Mouse (Mus musculus): ENCODE data around the gene Trp73. TPM values are rescaled to one million over a fixed set of nuclear protein-coding genes. Genes with fewer than 3 reads are reported as not detected.

The Trp73 gene
- polyA plus RNA-seq, 1 experiment from 2014 or later: 0.04 TPM

DNA sequence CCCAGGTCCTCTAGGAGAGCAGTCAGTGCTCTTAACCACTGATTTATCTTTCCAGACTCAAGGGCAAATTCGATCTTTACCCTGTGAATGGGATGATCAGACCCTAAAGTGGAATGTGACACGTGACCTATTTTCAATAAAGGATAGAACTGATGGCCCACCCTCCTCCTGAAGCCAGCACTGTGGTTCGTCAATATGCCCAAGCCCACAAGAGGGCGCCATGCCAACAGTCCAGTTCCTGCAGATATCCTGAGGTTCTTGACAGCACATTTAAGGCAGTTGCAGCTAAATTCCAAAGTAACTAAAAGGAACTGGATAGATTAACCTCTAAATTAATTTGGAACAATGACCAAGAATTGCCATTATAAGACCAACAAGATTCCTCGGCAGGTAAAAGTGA lies 27.0 kb upstream of the Trp73 start:
- H3K4me2 ChIP-seq: no peak overlapping the region
- H3K36me3 ChIP-seq: no peaks in the 10 kb centered on the region
- H3K4me3 ChIP-seq: no peak overlapping the region
- H3K9me3 ChIP-seq (replicated peaks): no peaks in the 10 kb centered on the region
- peaks cover 27% of the 10 kb centered on the region for H3K4me1 ChIP-seq (replicated peaks)
- no peak for ATAC-seq (ENCODE audit: insufficient number of reproducible peaks, low FRiP score)
- H3K9ac ChIP-seq: no peak overlapping the region
- peaks cover 40% of the 10 kb centered on the region for H3K27me3 ChIP-seq (replicated peaks)
- H3K27ac ChIP-seq (ENCODE audit: poor library complexity, severe bottlenecking): no peak overlapping the region
- WGBS: 23% methylated on average over 5 of the region's 5 CpGs

- Histone ChIP-seq H3K27me3 (replicated peaks) (peaks cover 2% of the 10 kb centered on the region; the same call in 1 of the 2 replicates), H3K9me3 (replicated peaks) (no peaks in the 10 kb centered on the region), H3K4me3 (no peak overlapping the region), H3K4me1 (replicated peaks) (peaks cover 21% of the 10 kb centered on the region), H3K27ac (ENCODE audit: poor library complexity, severe bottlenecking) (no peak overlapping the region), H3K4me2 (no peak overlapping the region), H3K36me3 (peaks cover 6% of the 10 kb centered on the region), H3K9ac (no peak overlapping the region)
- ATAC-seq (ENCODE audit: insufficient number of reproducible peaks, low FRiP score): no peak
- 15% methylated on average over 7 of the region's 7 CpGs for WGBS
Observed at GRCm38 (mm10) chr4:154163296-154163695, 23.3 kb upstream of the Trp73 start.

DNA sequence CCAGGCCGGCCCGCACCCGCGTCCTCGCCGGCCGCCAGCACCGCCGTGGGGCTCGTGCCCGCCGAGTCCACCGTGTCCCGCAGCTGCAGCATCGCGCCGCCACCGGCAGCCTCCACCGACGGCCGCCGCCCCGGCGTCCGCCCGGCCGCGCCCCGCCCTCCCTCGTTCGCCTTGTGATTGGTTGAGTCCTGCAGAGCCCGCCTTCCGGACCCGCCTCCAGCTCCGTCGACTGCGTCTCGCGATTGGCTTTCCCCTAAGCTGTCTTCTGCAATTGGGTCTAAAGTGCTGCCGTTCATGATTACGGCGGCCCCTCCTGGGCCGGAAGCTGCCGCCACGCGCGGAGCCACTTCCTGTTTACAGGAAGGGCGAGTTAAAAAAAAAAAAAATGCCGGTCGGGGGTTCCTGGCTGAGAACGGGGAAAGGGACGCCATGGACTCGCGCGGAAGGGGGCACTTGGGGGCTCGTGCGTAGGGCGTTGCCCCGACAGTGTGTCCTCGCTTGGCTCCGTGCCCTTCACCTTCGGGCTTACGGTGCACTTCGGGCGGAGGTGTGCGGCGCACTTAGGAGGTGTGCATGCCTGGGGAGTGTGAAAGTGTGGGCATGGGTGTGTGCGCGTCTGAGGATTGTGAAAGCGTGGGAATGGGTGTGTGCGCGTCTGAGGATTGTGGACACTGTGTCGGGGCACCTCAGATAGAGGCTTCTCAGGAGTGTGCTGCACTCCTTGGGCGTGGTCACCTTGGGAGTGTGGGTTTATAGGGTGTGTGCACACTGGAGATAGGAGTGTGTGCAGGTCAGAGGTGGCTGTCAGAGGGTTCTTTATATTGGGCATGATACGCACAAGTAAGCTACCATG lies 20.8 kb upstream of the Trp73 start, which contains the start of gene Tprgl:
Tprgl (minus strand) TSS at position 129 of the 853 bp plus-strand sequence.
- Histone ChIP-seq H3K27ac (ENCODE audit: poor library complexity, severe bottlenecking) (peak within 1 kb of the TSS; percentile 83), H3K4me1 (replicated peaks) (peaks cover 21% of the 10 kb centered on the region), H3K9ac (peak within 1 kb of the TSS; percentile 94), H3K36me3 (peaks cover 32% of the 10 kb centered on the region), H3K27me3 (replicated peaks) (no peaks in the 10 kb centered on the region), H3K4me2 (peak within 1 kb of the TSS; percentile 96), H3K4me3 (peak within 1 kb of the TSS; percentile 93), H3K9me3 (replicated peaks) (no peaks in the 10 kb centered on the region)
- under 1% methylated on average over 75 of the region's 75 CpGs for WGBS
- ATAC-seq (ENCODE audit: insufficient number of reproducible peaks, low FRiP score): peak; percentile 97

DNA sequence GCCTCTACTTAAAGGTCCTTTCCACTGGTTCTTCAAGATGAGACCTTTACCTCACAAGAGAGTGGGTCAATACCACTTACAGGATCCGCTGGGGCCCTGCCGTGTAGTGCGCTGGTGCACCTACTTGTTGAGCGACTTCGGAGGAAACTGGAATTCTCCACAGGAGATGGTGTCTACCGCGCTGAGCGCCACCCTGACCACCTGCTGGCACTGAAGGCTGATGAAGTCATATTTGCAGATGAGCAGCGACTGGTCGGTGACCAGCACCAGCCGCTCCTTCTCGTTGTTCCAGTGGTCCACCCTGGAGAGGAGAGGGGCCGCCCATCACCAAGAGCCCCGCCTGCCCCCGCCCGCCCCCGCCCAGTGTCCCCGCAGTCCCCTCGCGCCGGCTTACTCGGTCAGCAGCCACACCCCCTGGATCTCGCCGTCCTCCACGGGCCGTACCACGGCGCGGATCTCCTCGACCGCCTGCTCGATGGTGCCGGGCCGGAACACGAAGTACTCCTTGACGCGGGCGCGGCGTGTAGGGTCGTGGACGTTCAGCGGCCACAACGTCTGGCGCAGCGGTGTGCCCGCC lies 20.0 kb upstream of the Trp73 start:
- ATAC-seq (ENCODE audit: insufficient number of reproducible peaks, low FRiP score): peak; percentile 75
- H3K4me3 ChIP-seq: peak overlapping the region; percentile 93
- peaks cover 39% of the 10 kb centered on the region for H3K36me3 ChIP-seq
- peak overlapping the region; percentile 83 for H3K27ac ChIP-seq (ENCODE audit: poor library complexity, severe bottlenecking)
- H3K27me3 ChIP-seq (replicated peaks): no peaks in the 10 kb centered on the region
- peak overlapping the region; percentile 94 for H3K9ac ChIP-seq
- peaks cover 21% of the 10 kb centered on the region for H3K4me1 ChIP-seq (replicated peaks)
- peak overlapping the region; percentile 96 for H3K4me2 ChIP-seq
- no peaks in the 10 kb centered on the region for H3K9me3 ChIP-seq (replicated peaks)
- WGBS: 2% methylated on average over 45 of the region's 47 CpGs

DNA sequence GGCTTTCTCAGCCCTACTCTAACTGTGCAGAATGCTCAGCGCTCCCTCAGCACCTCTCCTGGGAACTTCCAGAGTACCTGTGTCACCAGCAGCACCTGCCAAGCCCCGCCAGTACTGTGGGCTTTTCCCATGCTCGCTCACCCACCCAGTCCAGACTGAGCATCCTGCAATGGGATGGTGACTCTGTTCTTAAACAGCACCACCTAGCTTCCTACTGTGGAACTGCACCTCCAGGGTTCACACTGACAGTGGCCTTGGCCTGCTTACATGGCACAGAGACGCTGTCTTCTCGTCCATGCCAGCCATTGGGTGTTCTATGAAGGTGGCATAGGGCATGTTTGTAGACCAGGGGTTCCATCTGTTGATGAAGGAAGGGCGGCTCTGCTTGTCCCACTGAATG lies 19.0 kb upstream of the Trp73 start:
- ATAC-seq (ENCODE audit: insufficient number of reproducible peaks, low FRiP score): no peak
- peaks cover 21% of the 10 kb centered on the region for H3K4me1 ChIP-seq (replicated peaks)
- 12% methylated on average over 6 of the region's 6 CpGs for WGBS
- peak overlapping the region; percentile 93; the same call in 1 of the 2 replicates for H3K4me3 ChIP-seq
- H3K4me2 ChIP-seq: peak overlapping the region; percentile 96
- H3K27me3 ChIP-seq (replicated peaks): no peaks in the 10 kb centered on the region
- H3K27ac ChIP-seq (ENCODE audit: poor library complexity, severe bottlenecking): no peak overlapping the region
- H3K36me3 ChIP-seq: peaks cover 48% of the 10 kb centered on the region
- H3K9me3 ChIP-seq (replicated peaks): no peaks in the 10 kb centered on the region
- no peak overlapping the region for H3K9ac ChIP-seq

DNA sequence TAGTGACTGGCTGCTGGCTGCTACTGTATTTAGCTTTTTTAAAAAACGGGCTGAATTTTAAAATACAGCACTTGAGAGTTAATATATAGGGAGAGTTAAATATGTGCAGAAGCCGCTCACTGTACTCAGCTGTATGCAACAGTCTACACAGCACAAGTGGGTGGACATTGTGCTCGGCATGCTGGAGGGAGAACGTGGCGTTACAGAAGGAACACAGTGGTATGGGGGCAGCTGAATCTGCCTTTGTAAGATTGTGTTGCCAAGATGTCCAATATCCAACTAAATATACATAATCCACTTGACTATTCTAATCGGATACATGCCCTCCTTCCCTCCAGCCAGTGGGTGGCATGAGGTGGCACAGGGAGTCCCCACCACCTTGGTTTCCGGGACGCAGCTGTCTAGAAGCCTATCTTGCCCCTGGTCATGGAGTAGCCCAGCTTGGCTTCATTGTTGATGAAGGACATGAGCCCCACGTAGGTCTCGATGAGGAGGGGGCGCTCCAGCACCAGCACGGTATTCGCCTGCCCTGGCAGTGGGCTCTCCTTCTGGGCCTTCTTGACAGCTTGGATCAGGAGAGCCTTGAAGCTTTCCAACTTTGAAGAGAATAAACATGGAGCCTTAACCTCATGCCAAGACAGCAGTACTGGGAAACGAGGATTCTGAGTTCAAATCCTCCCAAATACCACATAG lies 18.1 kb upstream of the Trp73 start:
- H3K27ac ChIP-seq (ENCODE audit: poor library complexity, severe bottlenecking): no peak overlapping the region

DNA sequence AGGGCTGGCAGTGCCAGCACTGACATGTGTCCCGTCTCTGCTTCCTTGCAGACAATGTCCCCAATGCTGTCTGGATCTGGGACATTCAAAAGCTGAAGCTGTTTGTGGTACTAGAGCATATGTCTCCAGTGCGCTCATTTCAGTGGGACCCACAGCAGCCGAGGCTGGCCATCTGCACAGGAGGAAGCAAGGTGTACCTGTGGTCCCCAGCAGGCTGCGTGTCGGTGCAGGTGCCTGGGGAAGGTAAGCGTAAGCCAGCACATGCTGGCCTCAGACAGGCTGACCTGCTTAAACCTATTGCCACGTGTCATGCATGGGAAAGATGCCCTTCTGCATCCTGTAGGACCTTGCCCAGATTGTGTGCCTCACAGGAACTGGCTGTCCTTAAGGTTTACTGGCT lies 16.0 kb upstream of the Trp73 start:
- no peaks in the 10 kb centered on the region for H3K27me3 ChIP-seq (replicated peaks)
- no peak for ATAC-seq (ENCODE audit: insufficient number of reproducible peaks, low FRiP score)
- H3K9ac ChIP-seq: no peak overlapping the region
- H3K36me3 ChIP-seq: peaks cover 74% of the 10 kb centered on the region
- H3K27ac ChIP-seq (ENCODE audit: poor library complexity, severe bottlenecking): no peak overlapping the region
- H3K4me2 ChIP-seq: no peak overlapping the region
- 85% methylated on average over 7 of the region's 7 CpGs for WGBS
- no peaks in the 10 kb centered on the region for H3K9me3 ChIP-seq (replicated peaks)
- peaks cover 14% of the 10 kb centered on the region for H3K4me1 ChIP-seq (replicated peaks)
- no peak overlapping the region for H3K4me3 ChIP-seq

More for the DNA sequence above, 18.1 kb upstream of the Trp73 start:
- no peak overlapping the region for H3K9ac ChIP-seq
- ATAC-seq (ENCODE audit: insufficient number of reproducible peaks, low FRiP score): no peak
- H3K4me1 ChIP-seq (replicated peaks): peaks cover 21% of the 10 kb centered on the region
- no peak overlapping the region for H3K4me3 ChIP-seq
- H3K9me3 ChIP-seq (replicated peaks): no peaks in the 10 kb centered on the region
- H3K36me3 ChIP-seq: peaks cover 54% of the 10 kb centered on the region
- H3K27me3 ChIP-seq (replicated peaks): no peaks in the 10 kb centered on the region
- no peak overlapping the region for H3K4me2 ChIP-seq
- whole genome bisulfite sequencing: 90% methylated on average over 14 of the region's 14 CpGs

DNA sequence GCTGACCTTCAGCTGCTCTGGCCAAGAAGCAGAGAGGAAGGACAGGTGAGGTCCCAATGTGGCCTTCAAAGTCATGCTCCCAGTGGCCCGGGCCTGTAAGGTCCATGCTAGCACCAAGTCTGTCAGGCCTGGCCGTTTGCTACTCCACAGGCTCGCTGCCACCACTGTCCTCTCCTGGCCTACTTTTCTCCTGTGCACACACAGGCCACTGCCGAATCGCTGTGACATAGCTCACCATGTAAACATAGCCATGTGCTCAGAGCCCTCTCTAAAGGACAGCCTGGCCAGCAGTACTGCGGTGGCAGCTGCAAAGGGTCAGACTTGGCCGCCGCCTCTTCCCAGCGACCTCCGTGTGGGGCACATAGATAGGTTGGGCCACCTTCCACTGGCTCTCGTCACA lies 14.1 kb upstream of the Trp73 start:
- Histone ChIP-seq H3K27me3 (replicated peaks) (no peaks in the 10 kb centered on the region), H3K9ac (no peak overlapping the region), H3K9me3 (replicated peaks) (no peaks in the 10 kb centered on the region), H3K4me1 (replicated peaks) (peaks cover 4% of the 10 kb centered on the region), H3K4me3 (no peak overlapping the region), H3K36me3 (peaks cover 89% of the 10 kb centered on the region), H3K4me2 (no peak overlapping the region), H3K27ac (ENCODE audit: poor library complexity, severe bottlenecking) (no peak overlapping the region)
- no peak for ATAC-seq (ENCODE audit: insufficient number of reproducible peaks, low FRiP score)
- WGBS: 78% methylated on average over 11 of the region's 11 CpGs

DNA sequence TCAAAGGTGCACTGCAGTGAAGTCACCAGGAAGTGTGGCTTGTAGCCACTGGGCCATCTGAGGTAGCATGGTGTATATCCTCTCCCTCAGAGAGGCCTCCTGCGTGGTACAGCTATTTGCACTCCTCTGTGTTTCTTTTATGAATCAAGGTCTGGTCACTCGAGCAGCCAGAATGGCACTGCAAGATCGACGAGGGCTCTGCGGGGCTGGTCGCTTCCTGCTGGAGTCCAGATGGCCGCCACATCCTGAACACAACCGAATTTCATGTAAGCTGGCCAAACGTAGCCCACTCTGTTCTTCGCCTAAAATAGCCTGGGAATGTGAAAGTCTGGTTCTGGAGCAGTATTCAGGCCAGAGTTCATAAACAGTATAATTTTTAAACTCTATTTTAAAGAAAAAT lies 6.3 kb upstream of the Trp73 start:
- Histone ChIP-seq H3K36me3 (peaks cover 44% of the 10 kb centered on the region), H3K27ac (ENCODE audit: poor library complexity, severe bottlenecking) (no peak overlapping the region), H3K4me3 (no peak overlapping the region), H3K9me3 (replicated peaks) (no peaks in the 10 kb centered on the region), H3K27me3 (replicated peaks) (peaks cover 4% of the 10 kb centered on the region), H3K4me1 (replicated peaks) (peaks cover 12% of the 10 kb centered on the region), H3K9ac (no peak overlapping the region), H3K4me2 (no peak overlapping the region)
- no peak for ATAC-seq (ENCODE audit: insufficient number of reproducible peaks, low FRiP score)
- 79% methylated on average over 10 of the region's 10 CpGs for WGBS

GRCm38 (mm10) chr4:154144712-154145111 lies 4.7 kb upstream of the Trp73 start:
- Histone ChIP-seq H3K36me3 (peaks cover 31% of the 10 kb centered on the region), H3K4me3 (no peak overlapping the region), H3K27me3 (replicated peaks) (peaks cover 21% of the 10 kb centered on the region), H3K9ac (no peak overlapping the region), H3K9me3 (replicated peaks) (no peaks in the 10 kb centered on the region), H3K4me1 (replicated peaks) (peaks cover 28% of the 10 kb centered on the region), H3K27ac (ENCODE audit: poor library complexity, severe bottlenecking) (no peak overlapping the region), H3K4me2 (no peak overlapping the region)
- 77% methylated on average over 3 of the region's 3 CpGs for WGBS
- no peak for ATAC-seq (ENCODE audit: insufficient number of reproducible peaks, low FRiP score)

Measured in heart, embryonic 12.5 days (tissue).